Mouse (Mus musculus) forebrain, postnatal 0 days (tissue): Measurements from ENCODE around the gene Hoxa6. TPM values are rescaled to one million over a fixed set of nuclear protein-coding genes. Genes with fewer than 3 reads are reported as not detected.
A peak's percentile ranks its signal among the peaks of the same experiment; 100 is the strongest.

Experiments
- ATAC-seq: fragments of 200-750 bp; cut with Nextera tagmentation; 2 replicates; pipeline ENCODE4 v1.8.0; 2017; ENCODE audit warnings: mild to moderate bottlenecking, moderate library complexity
- DNase-seq: peaks from one replicate; pipeline ENCODE4 v3.0.0-alpha.2; 2015
- H3K27ac ChIP-seq: fragments of 300-500 bp; sonication (generic); 2 replicates; pipeline ENCODE4 v1.5.1; 2014; ENCODE audit warnings: low read depth, mild to moderate bottlenecking, antibody characterized with exemption, low read length, moderate library complexity, mixed read lengths
- H3K27me3 ChIP-seq: fragments of 300-500 bp; sonication (generic); 2 replicates; pipeline ENCODE4 v1.6.1; 2014; ENCODE audit warnings: mild to moderate bottlenecking, low read length, mixed read lengths; ENCODE audit not compliant: insufficient read depth
- H3K36me3 ChIP-seq: fragments of 300-500 bp; sonication (generic); 2 replicates; pipeline ENCODE4 v1.6.1; 2014; ENCODE audit warnings: mild to moderate bottlenecking, moderate library complexity; ENCODE audit not compliant: insufficient read depth
- H3K4me1 ChIP-seq: fragments of 300-500 bp; sonication (generic); 2 replicates; pipeline ENCODE4 v1.6.1; 2014; ENCODE audit warnings: antibody characterized with exemption; ENCODE audit not compliant: insufficient read depth
- H3K4me2 ChIP-seq: fragments of 300-500 bp; sonication (generic); 2 replicates; pipeline ENCODE4 v1.6.1; 2014; ENCODE audit warnings: low read depth, mild to moderate bottlenecking, moderate library complexity
- H3K4me3 ChIP-seq: fragments of 300-500 bp; sonication (generic); 2 replicates; pipeline ENCODE4 v1.5.1; 2014; ENCODE audit warnings: low read depth, low read length, mixed read lengths
- H3K9ac ChIP-seq: fragments of 300-500 bp; sonication (generic); 2 replicates; pipeline ENCODE4 v1.6.1; 2014; ENCODE audit warnings: mild to moderate bottlenecking
- H3K9me3 ChIP-seq: fragments of 300-500 bp; sonication (generic); 2 replicates; pipeline ENCODE4 v1.6.1; 2016; ENCODE audit warnings: low read length
- CTCF ChIP-seq: sonication (generic); IDR thresholded peaks from 2 replicates; pipeline ENCODE4 v1.5.1; 2016; ENCODE audit warnings: antibody characterized with exemption, control low read depth, low read depth
- whole genome bisulfite sequencing: fragments of 180-500 bp; shearing (Covaris S2); extraction: QIAGEN DNeasy Blood & Tissue Kit; methylation state at CpG from one replicate; pipeline ENCODE4 v1.1.7; 2014; 5-methylcytosine and 5-hydroxymethylcytosine counted together
- polyA plus RNA-seq: library from polyadenylated mRNA; unstranded; fragments of >200 nt; fragmentation: Nextera tagmentation; extraction: Ambion mirVana; gene quantifications from 2 replicates; pipeline ENCODE4 v1.2.1, GENCODE M21; 2015
- total RNA-seq: library from RNA; depleted of rRNA; stranded (reverse); fragments of >200 nt; gene quantifications from 2 replicates; pipeline ENCODE4 v1.2.3, GENCODE M21; 2014

The Hoxa6 gene
- total and polyA plus RNA-seq, 2 experiments from 2014 or later, result not detected

DNA sequence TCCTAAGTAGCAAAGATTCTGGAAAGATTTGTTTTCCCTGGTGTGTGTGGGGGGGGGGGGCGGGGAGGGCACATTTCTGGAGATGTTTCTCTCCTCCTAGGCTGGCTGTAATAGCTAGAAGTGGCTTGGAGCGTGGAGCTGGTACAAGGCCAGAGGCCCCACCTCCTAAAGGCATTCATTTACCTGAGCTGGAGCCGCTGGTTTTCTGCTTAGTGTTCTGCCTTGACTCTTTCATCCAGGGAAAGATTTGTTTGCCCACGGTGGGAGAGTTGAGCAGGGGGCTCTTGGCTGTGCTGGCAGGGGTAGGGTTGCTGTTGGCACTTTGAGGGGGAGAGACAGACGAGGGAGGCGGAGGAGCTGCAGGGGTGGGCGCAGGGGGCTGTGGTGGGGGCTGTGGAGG lies 36.6 kb downstream of the Hoxa6 start:
- 6% methylated on average over 7 of the region's 7 CpGs for WGBS
- ATAC-seq (no peak), DNase-seq (no peak)
- no peaks in the 10 kb centered on the region for H3K9me3 ChIP-seq
- H3K27me3 ChIP-seq, result peaks cover 90% of the 10 kb centered on the region
- no peaks in the 10 kb centered on the region for H3K36me3 ChIP-seq
- H3K27ac ChIP-seq, result no peak overlapping the region
- no peak overlapping the region for H3K4me3 ChIP-seq
- no peak for TF ChIP-seq CTCF
- H3K4me2 ChIP-seq, result no peak overlapping the region
- H3K9ac ChIP-seq, result no peak overlapping the region
- no peaks in the 10 kb centered on the region for H3K4me1 ChIP-seq

GRCm38 (mm10) chr6:52171331-52171730 lies 37.2 kb downstream of the Hoxa6 start:
- Histone ChIP-seq H3K9ac (no peak overlapping the region), H3K27me3 (peaks cover 90% of the 10 kb centered on the region), H3K9me3 (no peaks in the 10 kb centered on the region), H3K4me3 (no peak overlapping the region), H3K36me3 (no peaks in the 10 kb centered on the region), H3K4me1 (no peaks in the 10 kb centered on the region), H3K4me2 (no peak overlapping the region), H3K27ac (no peak overlapping the region)
- 4% methylated on average over 4 of the region's 4 CpGs for WGBS
- DNase-seq, result no peak
- ATAC-seq, result no peak
- no peak for TF ChIP-seq CTCF

DNA sequence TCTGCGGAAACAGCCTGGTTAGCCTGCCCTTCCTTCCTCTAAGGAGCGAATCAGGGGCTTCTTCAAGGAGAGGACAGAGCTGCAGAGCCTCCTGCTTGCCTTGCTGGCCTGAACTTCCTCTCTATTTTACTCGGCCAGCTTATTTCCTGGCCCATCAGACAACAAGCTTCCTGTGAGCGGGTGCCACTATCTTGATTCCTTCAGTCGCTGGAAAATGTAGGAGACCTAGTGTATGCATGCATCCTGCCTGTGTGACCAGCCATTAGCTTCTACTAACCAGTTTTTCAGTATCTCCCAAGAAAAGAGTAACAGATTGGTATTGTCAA lies 37.7 kb downstream of the Hoxa6 start:
- Histone ChIP-seq H3K27me3 (peaks cover 90% of the 10 kb centered on the region), H3K9ac (no peak overlapping the region), H3K36me3 (no peaks in the 10 kb centered on the region), H3K27ac (no peak overlapping the region), H3K4me1 (no peaks in the 10 kb centered on the region), H3K4me2 (no peak overlapping the region), H3K4me3 (no peak overlapping the region), H3K9me3 (no peaks in the 10 kb centered on the region)
- ATAC-seq, result no peak
- no peak for TF ChIP-seq CTCF
- no peak for DNase-seq
- 2% methylated on average over 5 of the region's 5 CpGs for WGBS

DNA sequence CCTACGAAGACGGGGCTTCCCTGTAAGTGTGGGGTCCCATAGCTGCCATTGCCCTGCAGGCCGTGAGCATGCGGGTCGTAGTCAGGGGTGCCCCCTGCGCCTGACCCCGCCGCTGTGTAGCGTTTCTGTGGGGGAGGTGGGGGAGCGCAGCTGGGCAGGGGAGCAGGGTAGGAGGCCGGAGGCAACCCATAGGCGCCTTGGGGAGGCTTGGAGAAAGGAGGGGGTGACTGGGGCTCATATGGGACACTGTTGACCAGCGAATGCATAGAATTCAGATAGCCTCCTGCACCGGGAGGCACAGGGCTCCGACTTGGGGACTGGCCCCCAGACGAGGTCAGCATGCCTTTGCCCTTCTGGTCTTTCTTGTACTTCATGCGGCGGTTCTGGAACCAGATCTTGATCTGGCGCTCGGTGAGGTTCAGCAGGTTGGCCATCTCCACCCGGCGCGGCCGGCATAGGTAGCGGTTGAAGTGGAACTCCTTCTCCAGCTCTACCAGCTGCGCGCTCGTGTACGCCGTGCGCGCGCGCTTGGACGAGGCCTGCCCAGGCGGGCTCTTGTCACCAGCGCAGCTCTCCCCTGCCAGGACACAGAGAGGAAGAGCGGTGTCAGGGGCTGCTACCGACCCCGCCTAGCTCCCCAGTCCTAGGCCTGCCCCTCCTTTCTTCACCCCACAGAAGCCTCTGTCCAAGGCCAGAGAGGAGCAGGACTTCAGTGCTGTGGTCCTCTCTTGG lies 38.2 kb downstream of the Hoxa6 start:
- H3K4me1 ChIP-seq, result no peaks in the 10 kb centered on the region
- H3K9ac ChIP-seq, result no peak overlapping the region
- no peak for TF ChIP-seq CTCF
- H3K36me3 ChIP-seq, result no peaks in the 10 kb centered on the region
- no peaks in the 10 kb centered on the region for H3K9me3 ChIP-seq
- ATAC-seq (no peak), DNase-seq (no peak)
- no peak overlapping the region for H3K4me2 ChIP-seq
- H3K27ac ChIP-seq, result no peak overlapping the region
- peaks cover 93% of the 10 kb centered on the region for H3K27me3 ChIP-seq
- no peak overlapping the region for H3K4me3 ChIP-seq
- 1% methylated on average over 40 of the region's 40 CpGs for WGBS

DNA sequence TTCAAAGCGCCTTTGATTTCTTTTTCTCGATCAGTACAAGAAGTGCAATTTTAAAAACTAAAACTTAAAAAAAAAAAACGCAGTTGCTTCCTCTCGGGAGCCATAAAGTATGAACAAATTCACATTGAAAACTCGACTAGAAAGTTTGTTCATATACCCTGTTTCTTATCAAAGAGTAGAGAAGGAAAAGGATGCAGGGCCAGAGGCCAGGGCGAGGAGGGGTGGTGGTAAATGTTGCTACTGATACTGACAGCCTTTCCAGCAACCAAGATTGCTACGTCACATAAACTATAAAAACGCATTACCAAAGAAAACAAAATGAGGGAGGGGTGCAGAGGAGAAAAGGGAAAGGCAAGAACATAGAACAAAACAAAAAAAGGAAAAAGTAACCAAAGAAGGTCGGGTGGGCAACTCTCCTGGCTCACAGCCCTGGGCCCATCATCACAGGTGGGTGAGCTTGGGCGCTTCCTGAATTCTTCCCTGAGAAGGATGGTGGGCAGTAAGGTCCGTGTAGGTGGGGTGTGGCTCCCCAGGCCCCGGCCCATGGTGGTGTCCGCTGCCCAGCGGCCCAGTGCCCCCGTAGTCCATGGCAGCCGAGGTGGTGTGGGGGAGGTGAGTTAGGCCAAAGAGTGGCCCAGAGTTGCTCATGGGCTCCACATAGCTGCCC lies 38.9 kb downstream of the Hoxa6 start:
- ATAC-seq (no peak), DNase-seq (no peak)
- 3% methylated on average over 16 of the region's 16 CpGs for WGBS
- no peak overlapping the region for H3K4me2 ChIP-seq
- H3K9me3 ChIP-seq, result no peaks in the 10 kb centered on the region
- H3K4me1 ChIP-seq, result no peaks in the 10 kb centered on the region
- TF ChIP-seq CTCF, result no peak
- no peak overlapping the region for H3K9ac ChIP-seq
- no peak overlapping the region for H3K4me3 ChIP-seq
- H3K36me3 ChIP-seq, result no peaks in the 10 kb centered on the region
- H3K27me3 ChIP-seq, result peaks cover 93% of the 10 kb centered on the region
- no peak overlapping the region for H3K27ac ChIP-seq

DNA sequence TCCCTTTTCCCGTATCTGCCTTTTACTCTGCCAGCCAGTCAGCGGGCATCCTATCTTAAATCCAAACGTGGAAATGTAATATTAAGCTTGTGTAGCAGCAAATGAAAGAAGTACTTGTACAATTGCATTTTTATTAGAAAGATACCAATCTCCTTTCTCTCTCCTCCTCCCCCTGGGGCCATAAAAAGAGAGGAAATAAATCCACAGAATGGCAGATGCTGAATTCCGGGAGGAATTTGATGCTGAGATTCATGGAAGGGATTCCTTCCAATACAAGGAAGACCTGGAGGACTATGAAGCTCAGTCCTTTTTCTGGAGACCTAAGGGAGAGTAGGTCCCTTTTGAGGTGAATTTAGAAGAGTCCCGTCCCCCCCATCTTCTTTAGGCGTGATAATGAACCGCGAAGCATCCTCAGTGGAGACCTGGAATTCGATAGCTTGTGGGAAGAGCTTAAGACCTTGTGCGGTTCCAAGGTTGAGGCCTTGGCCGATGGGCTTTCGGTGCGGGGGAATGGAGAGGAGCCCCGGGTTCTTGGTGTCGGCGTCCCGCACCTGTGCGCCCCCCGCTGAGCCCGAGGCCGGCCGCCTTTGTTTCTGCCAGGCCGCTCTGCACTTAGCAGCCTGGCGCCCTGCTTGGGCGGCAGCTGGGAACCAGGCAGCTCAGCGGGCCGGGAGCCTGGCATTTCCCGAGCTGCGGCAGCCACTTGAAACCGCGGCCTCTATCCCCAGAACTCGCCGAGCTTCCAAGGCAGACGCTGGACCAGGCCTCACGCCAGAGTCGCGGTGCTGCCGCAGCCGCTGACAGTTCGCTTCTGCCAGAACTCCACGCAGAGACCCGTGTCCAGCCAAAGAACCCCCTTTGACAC lies 40.1 kb downstream of the Hoxa6 start:
- no peaks in the 10 kb centered on the region for H3K36me3 ChIP-seq
- H3K27ac ChIP-seq, result no peak overlapping the region
- ATAC-seq (no peak), DNase-seq (peak; percentile 52)
- peaks cover 92% of the 10 kb centered on the region for H3K27me3 ChIP-seq
- no peaks in the 10 kb centered on the region for H3K4me1 ChIP-seq
- no peaks in the 10 kb centered on the region for H3K9me3 ChIP-seq
- TF ChIP-seq CTCF, result no peak
- under 1% methylated on average over 42 of the region's 42 CpGs for WGBS
- H3K4me3 ChIP-seq, result no peak overlapping the region
- H3K4me2 ChIP-seq, result no peak overlapping the region
- H3K9ac ChIP-seq, result no peak overlapping the region

DNA sequence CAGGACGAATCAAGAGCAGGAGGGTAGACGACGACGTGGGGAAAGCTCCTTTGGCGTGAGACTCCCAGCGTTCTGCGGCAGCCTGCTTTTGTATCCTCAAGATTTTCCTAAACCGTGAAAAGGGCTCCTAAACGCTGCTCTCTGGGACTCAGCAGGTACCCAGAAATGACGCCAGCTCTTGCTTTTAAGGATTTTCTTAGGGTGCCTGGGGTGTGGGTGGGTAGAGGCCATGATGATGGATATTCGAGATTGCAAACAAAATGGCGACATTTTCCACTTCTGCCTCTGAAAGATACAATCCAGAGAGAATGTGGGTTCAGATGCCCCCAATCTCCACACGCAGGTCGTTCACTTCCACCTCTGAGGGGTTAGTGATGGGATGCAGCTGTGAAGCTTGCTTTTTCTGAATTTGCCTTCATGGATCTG lies 40.8 kb downstream of the Hoxa6 start:
- Histone ChIP-seq H3K36me3 (no peaks in the 10 kb centered on the region), H3K4me2 (no peak overlapping the region), H3K9me3 (no peaks in the 10 kb centered on the region), H3K4me1 (no peaks in the 10 kb centered on the region), H3K9ac (no peak overlapping the region), H3K4me3 (no peak overlapping the region), H3K27me3 (peaks cover 92% of the 10 kb centered on the region), H3K27ac (no peak overlapping the region)
- WGBS, result 2% methylated on average over 14 of the region's 14 CpGs
- no peak for DNase-seq
- no peak for ATAC-seq
- no peak for TF ChIP-seq CTCF
